Comparison of ENCODE assay signal across 22 mouse cellular contexts in the genomic region with DNA sequence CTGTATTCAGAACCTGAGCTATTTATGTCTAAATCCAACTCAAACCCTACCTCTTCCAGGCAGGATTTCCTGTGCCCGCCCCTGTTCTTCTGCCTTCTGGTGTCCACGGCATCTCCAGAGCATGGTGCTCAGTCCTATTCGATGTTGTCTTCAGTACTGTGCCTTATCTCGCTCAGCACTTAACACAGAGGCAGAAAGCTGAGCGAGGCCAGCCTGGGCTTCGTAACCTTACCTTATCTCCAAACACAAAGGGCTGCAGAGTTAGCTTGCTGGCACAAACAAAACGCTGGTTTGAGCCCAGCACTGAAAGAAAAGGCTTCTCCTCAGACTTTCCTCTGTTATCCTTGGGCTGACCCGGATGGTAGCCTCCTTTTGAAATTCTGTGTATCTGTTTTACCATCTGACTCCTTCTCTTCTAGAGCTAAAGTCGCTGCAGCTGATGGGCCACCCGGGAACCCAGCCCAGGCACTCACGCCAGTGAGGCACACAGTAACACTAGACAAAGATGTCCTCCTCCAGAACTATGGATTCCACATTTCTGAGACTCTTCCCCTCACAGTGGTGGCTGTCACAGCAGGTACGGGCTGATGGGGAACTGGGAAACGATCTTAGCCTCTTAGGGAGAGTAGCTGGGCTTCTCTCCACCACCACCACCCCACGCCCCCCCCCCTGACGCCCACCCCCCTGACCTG. TPM values are rescaled to one million over a fixed set of nuclear protein-coding genes. Genes with fewer than 3 reads are reported as not detected.
DNase-seq lines count a peak whose midpoint lies in the region; ATAC-seq lines count a peak whose summit lies in the region.
"Had no signal": no experiment of that assay in that cellular context is flagged by ENCODE, and none has a peak within 500 bp of the region (broad histone marks: within the 10 kb centered on the region; RNA-seq: fewer than 3 reads in every experiment).

No protein-coding gene starts in this region.

- H3K4me3 ChIP-seq in heart, embryonic 10.5 days: peak overlapping the region; percentile 19; the same call in 1 of the 2 replicates
- no peak overlapping the region for H3K4me3 ChIP-seq in midbrain, embryonic 10.5 days
- H3K4me3 ChIP-seq in midbrain, embryonic 16.5 days (ENCODE audit: low read depth, low read length): no peak overlapping the region
- H3K4me3 ChIP-seq in liver, embryonic 11.5 days (ENCODE audit: low read depth, low read length): no peak overlapping the region
- H3K4me3 ChIP-seq: hindbrain, embryonic 13.5 days; intestine, embryonic 15.5 days; left cerebral cortex, adult 2 months; limb, embryonic 12.5 days; lung, embryonic 15.5 days had no signal

- 23% methylated on average over 15 of the region's 15 CpGs for WGBS in heart, embryonic 10.5 days
- WGBS in midbrain, embryonic 10.5 days: 66% methylated on average over 15 of the region's 15 CpGs
- WGBS in midbrain, embryonic 16.5 days: 65% methylated on average over 15 of the region's 15 CpGs
- 24% methylated on average over 15 of the region's 15 CpGs for whole genome bisulfite sequencing in liver, embryonic 11.5 days

- no peak for DNase-seq in heart, embryonic 10.5 days (ENCODE audit: low spot score)
- no peak for DNase-seq in heart, adult 18-20 months
- DNase-seq in midbrain, embryonic 10.5 days (ENCODE audit: low spot score): no peak
- DNase-seq in liver, embryonic 11.5 days (ENCODE audit: low spot score): peak; percentile 44
- DNase-seq in kidney, adult 9 months: no peak
- no peak for DNase-seq in layer of hippocampus, postnatal 10 days (ENCODE audit: low spot score in 2 of 2)
- DNase-seq: adrenal gland, postnatal 36 days; cerebellum, adult 9-10 months had no signal

- H3K4me2 ChIP-seq in midbrain, embryonic 16.5 days (ENCODE audit: low read length): no peak overlapping the region
- H3K4me2 ChIP-seq in liver, embryonic 11.5 days: peak overlapping the region; percentile 52
- H3K4me2 ChIP-seq: hindbrain, embryonic 13.5 days; intestine, embryonic 15.5 days; limb, embryonic 12.5 days; lung, embryonic 15.5 days had no signal

- ATAC-seq in midbrain, embryonic 16.5 days: no peak
- peak; percentile 96 for ATAC-seq in liver, embryonic 11.5 days (replicated peaks; ENCODE audit: low FRiP score)
- ATAC-seq in megakaryocyte-erythroid progenitor cell, adult 5-6 weeks (replicated peaks; ENCODE audit: low FRiP score, low TSS enrichment, poor library complexity, severe bottlenecking): peak; percentile 94
- ATAC-seq: forebrain, embryonic 16.5 days; intestine, embryonic 15.5 days; Patski had no signal

- peaks cover 26% of the 10 kb centered on the region for H3K4me1 ChIP-seq in heart, embryonic 10.5 days
- H3K4me1 ChIP-seq in midbrain, embryonic 10.5 days: peaks cover 13% of the 10 kb centered on the region
- H3K4me1 ChIP-seq in midbrain, embryonic 16.5 days (ENCODE audit: control insufficient read depth, insufficient read depth, low read length): no peaks in the 10 kb centered on the region
- H3K4me1 ChIP-seq in liver, embryonic 11.5 days (replicated peaks; ENCODE audit: control insufficient read depth, insufficient read depth, low read length): peaks cover 22% of the 10 kb centered on the region
- H3K4me1 ChIP-seq: hindbrain, embryonic 13.5 days; intestine, embryonic 15.5 days; limb, embryonic 12.5 days had no signal

- H3K27me3 ChIP-seq in heart, embryonic 10.5 days (ENCODE audit: insufficient read depth, poor library complexity, severe bottlenecking): no peaks in the 10 kb centered on the region
- no peaks in the 10 kb centered on the region for H3K27me3 ChIP-seq in midbrain, embryonic 10.5 days (ENCODE audit: low read depth, poor library complexity, severe bottlenecking)
- no peaks in the 10 kb centered on the region for H3K27me3 ChIP-seq in midbrain, embryonic 16.5 days (ENCODE audit: control insufficient read depth, insufficient read depth, low read depth, low read length)
- H3K27me3 ChIP-seq in liver, embryonic 11.5 days (replicated peaks; ENCODE audit: control insufficient read depth, insufficient read depth, low read length): no peaks in the 10 kb centered on the region
- H3K27me3 ChIP-seq: CH12.LX; hindbrain, embryonic 13.5 days; intestine, embryonic 15.5 days; limb, embryonic 12.5 days; lung, embryonic 15.5 days; Patski had no signal

- peak overlapping the region; percentile 81 for H3K27ac ChIP-seq in heart, embryonic 10.5 days
- peak overlapping the region; percentile 49; the same call in 1 of the 2 replicates for H3K27ac ChIP-seq in midbrain, embryonic 10.5 days (replicated peaks)
- no peak overlapping the region for H3K27ac ChIP-seq in midbrain, embryonic 16.5 days (ENCODE audit: low read length)
- H3K27ac ChIP-seq in liver, embryonic 11.5 days (ENCODE audit: low read depth, low read length): peak overlapping the region; percentile 81
- H3K27ac ChIP-seq: hindbrain, embryonic 13.5 days; intestine, embryonic 15.5 days; kidney, postnatal 0 days; left cerebral cortex, adult 2 months; limb, embryonic 12.5 days; lung, embryonic 15.5 days; macrophage had no signal

- no peaks in the 10 kb centered on the region for H3K9me3 ChIP-seq in heart, embryonic 10.5 days
- H3K9me3 ChIP-seq in midbrain, embryonic 10.5 days (replicated peaks): no peaks in the 10 kb centered on the region
- H3K9me3 ChIP-seq in midbrain, embryonic 16.5 days (replicated peaks; ENCODE audit: control insufficient read depth, low read length, poor library complexity, severe bottlenecking): no peaks in the 10 kb centered on the region
- H3K9me3 ChIP-seq in liver, embryonic 11.5 days (ENCODE audit: control insufficient read depth, low read length): no peaks in the 10 kb centered on the region
- H3K9me3 ChIP-seq: hindbrain, embryonic 13.5 days; intestine, embryonic 15.5 days; limb, embryonic 12.5 days; lung, embryonic 15.5 days had no signal

- peaks cover 16% of the 10 kb centered on the region; the same call in 1 of the 2 replicates for H3K36me3 ChIP-seq in heart, embryonic 10.5 days
- H3K36me3 ChIP-seq in midbrain, embryonic 10.5 days: no peaks in the 10 kb centered on the region
- H3K36me3 ChIP-seq in midbrain, embryonic 16.5 days (ENCODE audit: control insufficient read depth, insufficient read depth, low read length): no peaks in the 10 kb centered on the region
- H3K36me3 ChIP-seq in liver, embryonic 11.5 days (ENCODE audit: control insufficient read depth, insufficient read depth, low read length): no peaks in the 10 kb centered on the region
- H3K36me3 ChIP-seq: hindbrain, embryonic 13.5 days; intestine, embryonic 15.5 days; limb, embryonic 12.5 days; lung, embryonic 15.5 days had no signal

- H3K9ac ChIP-seq in midbrain, embryonic 16.5 days (ENCODE audit: low read depth, low read length): no peak overlapping the region
- peak overlapping the region; percentile 27; the same call in 1 of the 2 replicates for H3K9ac ChIP-seq in liver, embryonic 11.5 days (ENCODE audit: low read depth, low read length)
- H3K9ac ChIP-seq: hindbrain, embryonic 13.5 days; intestine, embryonic 15.5 days; limb, embryonic 12.5 days; lung, embryonic 15.5 days had no signal

RNA-seq across cellular contexts. Expression of gene Trmt10b, which starts 53.6 kb away (rescaled TPM):
- 11.9 and 17.0 TPM in 2 replicates for polyA plus RNA-seq in heart, embryonic 10.5 days (2016; fragmentation: Nextera tagmentation; extraction: Ambion mirVana)
- total RNA-seq in heart, adult 18-20 months (2021): 1 to 10 TPM; 5.2 to 6.0 TPM
- 19.3 and 20.7 TPM in 2 replicates for polyA plus RNA-seq in midbrain, embryonic 10.5 days (2016; fragmentation: Nextera tagmentation; extraction: Ambion mirVana)
- polyA plus RNA-seq in midbrain, embryonic 16.5 days (2015; fragmentation: Nextera tagmentation; extraction: Ambion mirVana): 25.5 and 28.6 TPM in 2 replicates
- polyA plus RNA-seq in liver, embryonic 11.5 days (2014; fragmentation: Nextera tagmentation; extraction: Ambion mirVana): 16.5 and 17.8 TPM in 2 replicates
- total RNA-seq in megakaryocyte-erythroid progenitor cell, adult 5-6 weeks (2014; fragmentation: Nextera tagmentation): 10.8 and 17.8 TPM in 2 replicates
- total RNA-seq in megakaryocyte-erythroid progenitor cell, adult 5-6 weeks (2017): 13.3 and 38.4 TPM in 2 replicates
- total RNA-seq in layer of hippocampus, postnatal 10 days (2021): 10 to 100 TPM; 13.3 to 14.4 TPM

RNA-seq across cellular contexts. Expression of gene Frmpd1, which starts 58.7 kb away (rescaled TPM):
- polyA plus RNA-seq in heart, embryonic 10.5 days (2016; fragmentation: Nextera tagmentation; extraction: Ambion mirVana): 4.1 and 4.3 TPM in 2 replicates
- total RNA-seq in heart, adult 18-20 months (2021): under 1 TPM; 0.30 to 0.33 TPM
- 0.90 and 1.5 TPM in 2 replicates for polyA plus RNA-seq in midbrain, embryonic 10.5 days (2016; fragmentation: Nextera tagmentation; extraction: Ambion mirVana)
- 1.7 and 2.4 TPM in 2 replicates for polyA plus RNA-seq in midbrain, embryonic 16.5 days (2015; fragmentation: Nextera tagmentation; extraction: Ambion mirVana)
- polyA plus RNA-seq in liver, embryonic 11.5 days (2014; fragmentation: Nextera tagmentation; extraction: Ambion mirVana): 0.77 and 1.3 TPM in 2 replicates
- 0.72 TPM in 1 of 2 replicates, not detected in the other for total RNA-seq in megakaryocyte-erythroid progenitor cell, adult 5-6 weeks (2014; fragmentation: Nextera tagmentation)
- 0.30 TPM in 1 of 2 replicates, not detected in the other for total RNA-seq in megakaryocyte-erythroid progenitor cell, adult 5-6 weeks (2017)
- 10 to 100 TPM; 18.4 to 19.5 TPM for total RNA-seq in layer of hippocampus, postnatal 10 days (2021)
- total RNA-seq: CH12.LX; gastrocnemius, adult 18-20 months; granulocyte monocyte progenitor cell, adult 5-6 weeks had no signal
- polyA plus RNA-seq: macrophage had no signal
